Mouse (Mus musculus) heart, embryonic 13.5 days (tissue): Measurements from ENCODE around the gene Fbxo41. TPM values are rescaled to one million over a fixed set of nuclear protein-coding genes. Genes with fewer than 3 reads are reported as not detected.

Experiments used
- polyA plus RNA-seq: library from polyadenylated mRNA; unstranded; fragments of >200 nt; fragmentation: Nextera tagmentation; extraction: Ambion mirVana; gene quantifications from 2 replicates; pipeline ENCODE4 v1.2.1, GENCODE M21; 2015

The Fbxo41 gene
- polyA plus RNA-seq, 1 experiment from 2014 or later = 0.05 TPM

Other genes with a start within 250 kb of the Fbxo41 start
- gene Sfxn5, start 169.6 kb downstream of the Fbxo41 start, polyA plus RNA-seq = 3.3 and 4.6 TPM in 2 replicates
- 38.7 and 45.2 TPM in 2 replicates for gene Rab11fip5, start 128.4 kb downstream of the Fbxo41 start, polyA plus RNA-seq
- not detected in 2 replicates for gene Noto, start 79.1 kb downstream of the Fbxo41 start, polyA plus RNA-seq
- gene Smyd5, start 71.0 kb downstream of the Fbxo41 start, polyA plus RNA-seq = 38.0 and 39.6 TPM in 2 replicates
- gene Cct7, start 51.5 kb downstream of the Fbxo41 start, polyA plus RNA-seq = 347 and 413 TPM in 2 replicates
- gene Pradc1, start 51.0 kb downstream of the Fbxo41 start, polyA plus RNA-seq = 31.6 and 39.2 TPM in 2 replicates
- gene Egr4, start 10.6 kb upstream of the Fbxo41 start, polyA plus RNA-seq = not detected in 2 replicates
- 2.6 and 3.0 TPM in 2 replicates for gene Alms1, start 84.5 kb upstream of the Fbxo41 start, polyA plus RNA-seq
- not detected in 2 replicates for gene Nat8f7, start 210.2 kb upstream of the Fbxo41 start, polyA plus RNA-seq